Mouse (Mus musculus) yolk sac, embryonic 10.5 days (tissue): Measurements from ENCODE around the gene S100pbp.

Experiments used
- DNase-seq: peaks from one replicate; pipeline ENCODE4 v3.0.0-alpha.2; 2017; ENCODE audit warnings: low spot score

The S100pbp gene

DNA sequence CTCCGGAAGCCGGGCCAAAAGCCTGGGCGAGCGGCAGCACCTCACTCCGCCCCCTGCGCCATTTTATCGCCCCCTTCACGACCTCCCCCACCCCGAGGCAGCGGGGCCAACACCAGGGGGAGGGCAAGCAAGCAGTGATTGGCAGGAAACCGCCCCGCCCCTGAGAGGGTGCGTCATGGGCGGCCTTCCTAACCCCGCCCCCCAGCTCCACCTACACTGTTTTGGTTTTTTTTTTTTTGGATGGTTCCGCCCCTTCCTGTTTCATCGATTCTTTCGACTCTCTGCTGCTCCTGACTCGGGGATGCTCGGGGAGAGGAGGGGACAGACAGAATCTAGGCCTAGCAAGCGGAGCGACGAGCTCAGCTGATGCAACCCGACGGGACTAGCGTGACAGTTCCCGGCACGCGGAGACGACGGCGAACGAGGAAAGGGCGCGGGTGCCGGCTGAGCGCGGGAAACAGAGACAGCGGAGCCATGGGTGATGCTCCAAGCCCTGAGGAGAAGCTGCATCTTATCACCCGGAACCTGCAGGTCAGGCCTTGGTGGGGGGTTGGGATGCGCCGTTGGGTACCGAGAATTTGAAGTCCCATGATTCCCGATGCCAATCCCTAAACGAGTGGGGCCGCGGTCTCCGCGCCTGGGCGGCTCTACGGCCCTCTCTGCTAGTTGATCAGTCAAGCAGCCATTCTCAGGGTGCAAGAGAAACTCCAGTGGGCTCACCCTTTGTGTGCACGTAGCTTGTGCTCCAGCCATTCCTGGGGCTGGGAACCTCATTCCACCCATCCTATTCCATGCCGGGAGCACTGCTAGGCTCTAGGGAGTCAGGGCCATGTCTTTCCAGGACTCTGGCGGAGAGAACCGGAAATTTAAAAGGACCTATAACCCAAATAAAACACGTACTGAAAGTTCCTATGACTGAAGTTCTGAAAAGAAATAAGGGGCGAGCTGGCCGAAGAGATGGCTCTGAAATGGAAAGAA, at the start of gene S100pbp, which contains the start of gene Yars:
Gene S100pbp, minus strand, starts transcription at position 186 of the 978 bp plus-strand sequence.
Gene Yars, plus strand, starts transcription at position 219 of the 978 bp plus-strand sequence.
- DNase-seq: peak; percentile 99

DNA sequence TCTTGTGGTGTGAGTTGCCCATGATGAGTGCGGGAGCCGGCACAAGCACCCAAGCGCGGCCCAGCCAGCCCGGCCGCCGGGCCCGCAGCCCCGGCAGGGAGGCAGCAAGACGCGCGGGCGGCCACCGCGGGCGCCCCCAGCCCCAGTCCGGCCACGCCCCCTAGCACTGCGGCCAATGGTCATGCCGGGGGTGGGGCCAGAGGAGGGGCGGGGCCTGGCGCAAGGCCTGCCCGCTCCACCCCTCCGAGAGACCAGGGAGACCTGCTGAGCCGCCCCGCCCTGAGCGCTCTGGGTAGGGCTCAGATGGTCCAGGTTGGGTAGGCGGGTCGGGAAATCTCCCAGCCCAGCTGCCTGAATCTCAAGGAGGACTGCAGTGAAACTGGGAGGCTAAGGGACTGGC, 49.5 kb upstream of the S100pbp start:
- DNase-seq: peak; percentile 92

DNA sequence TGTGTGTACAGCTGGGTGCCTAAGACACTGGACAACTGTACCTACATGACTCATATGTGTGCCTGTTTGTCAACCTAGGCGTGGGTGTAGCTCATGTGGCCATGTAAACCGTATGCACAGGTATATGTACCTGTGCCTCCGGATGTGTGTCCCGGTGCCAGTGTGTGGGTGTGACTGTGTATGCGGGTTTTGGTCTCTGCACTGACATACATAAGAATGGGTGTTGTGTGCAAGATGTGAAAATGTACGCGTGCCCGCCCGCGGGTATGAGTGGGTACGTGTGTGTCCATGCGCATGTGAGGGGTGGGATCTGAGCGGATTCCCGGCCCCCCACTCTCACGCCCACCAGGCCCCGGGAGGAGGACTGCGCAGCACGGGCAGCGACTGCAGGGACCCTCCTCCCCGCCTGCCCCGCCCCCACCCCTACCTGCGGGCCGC, 49.1 kb upstream of the S100pbp start:
- no peak for DNase-seq

DNA sequence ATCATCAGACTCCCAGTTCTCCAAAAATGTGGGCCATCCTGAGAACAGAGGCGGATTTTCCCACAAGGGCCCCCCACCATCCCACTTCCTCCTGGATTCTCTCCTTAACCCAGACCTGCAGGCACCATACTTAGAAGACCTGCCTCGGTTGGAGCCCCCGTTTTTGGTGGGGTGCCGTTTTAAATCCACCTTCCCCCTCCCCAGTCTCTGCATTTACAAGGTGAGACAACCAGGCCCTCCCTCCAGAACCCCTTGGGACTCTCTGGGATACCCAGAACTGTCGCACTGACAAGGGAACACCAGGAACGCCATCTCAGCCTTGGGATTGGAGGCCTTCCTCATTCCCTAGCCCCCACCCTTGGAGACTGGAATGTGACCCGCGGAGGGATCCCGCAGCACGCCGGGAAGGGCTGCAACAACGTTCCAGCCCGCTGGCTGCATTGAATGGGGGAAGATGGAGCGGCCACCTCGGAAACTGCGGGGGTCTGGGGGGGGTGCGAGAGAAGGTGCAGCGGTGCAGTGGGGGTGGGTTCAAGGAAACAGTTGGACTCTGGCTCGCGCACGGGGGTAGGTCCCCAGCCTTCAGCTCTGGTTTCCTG, 48.4 kb upstream of the S100pbp start:
- peak; percentile 71 for DNase-seq

DNA sequence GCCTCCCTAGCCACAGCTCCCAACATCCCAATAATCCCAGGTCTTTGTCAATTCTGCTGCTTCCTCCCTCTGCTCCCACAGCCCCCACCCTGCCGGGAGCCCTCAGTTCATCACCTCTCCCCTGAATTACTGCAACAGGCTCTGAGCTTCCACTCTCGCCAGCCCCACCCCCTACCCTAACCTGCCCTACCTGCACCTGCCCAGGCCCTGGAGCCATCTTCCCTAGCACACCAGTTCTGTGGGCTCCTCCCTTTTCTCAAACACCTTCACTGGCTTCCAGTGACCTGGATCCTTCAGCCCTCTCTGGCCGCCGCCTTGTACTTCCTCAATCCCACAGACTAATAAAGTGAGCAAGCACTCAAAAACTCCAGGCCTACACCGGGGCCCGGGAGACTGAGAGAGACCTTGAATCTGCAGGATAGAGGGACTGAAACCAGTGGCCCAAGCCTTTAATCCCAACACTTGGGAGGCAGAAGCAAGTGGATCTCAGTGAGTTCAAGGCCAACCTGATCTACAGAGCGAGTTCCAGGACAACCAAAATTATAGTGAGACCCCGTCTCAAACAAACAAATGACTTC, 46.8 kb upstream of the S100pbp start:
- no peak for DNase-seq

DNA sequence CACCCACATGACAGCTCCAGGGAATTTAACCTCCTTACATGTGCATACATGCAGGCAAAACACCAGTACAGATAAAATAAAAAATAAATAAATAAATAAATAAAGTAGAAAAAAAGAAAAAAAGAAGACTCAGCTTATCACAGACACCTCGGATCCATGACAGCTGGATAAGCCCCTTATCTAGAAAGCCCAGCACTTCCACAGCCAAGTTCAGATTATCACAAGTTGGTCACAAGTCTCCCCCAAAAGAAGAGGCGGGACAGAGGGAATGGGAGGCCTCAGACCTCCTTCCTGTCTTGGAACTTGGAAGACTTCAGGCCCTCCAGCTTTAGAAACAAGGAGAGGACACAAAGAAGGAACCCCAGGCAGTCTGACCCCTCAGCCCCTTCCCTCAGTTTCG, 45.6 kb upstream of the S100pbp start:
- DNase-seq: no peak

DNA sequence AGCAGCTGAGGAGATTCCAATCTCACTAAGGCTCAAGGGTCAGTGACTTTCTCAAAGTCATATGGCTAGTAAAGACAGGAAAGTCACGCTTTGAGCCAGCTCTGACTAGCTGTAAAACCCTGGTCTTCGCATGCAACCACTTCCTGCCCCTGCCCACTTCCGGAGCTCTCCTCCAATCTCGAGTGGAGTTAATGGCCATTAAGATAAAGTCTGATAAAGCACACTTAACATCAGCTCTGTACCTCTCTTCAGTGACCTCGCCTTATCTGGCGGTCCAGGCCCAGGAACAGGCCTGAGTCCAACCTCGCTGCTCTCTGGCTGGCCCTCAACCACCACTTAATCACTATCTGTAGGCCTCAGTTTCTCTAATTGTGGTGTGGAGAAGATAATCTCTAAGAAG, 45.0 kb upstream of the S100pbp start:
- DNase-seq: peak; percentile 87

DNA sequence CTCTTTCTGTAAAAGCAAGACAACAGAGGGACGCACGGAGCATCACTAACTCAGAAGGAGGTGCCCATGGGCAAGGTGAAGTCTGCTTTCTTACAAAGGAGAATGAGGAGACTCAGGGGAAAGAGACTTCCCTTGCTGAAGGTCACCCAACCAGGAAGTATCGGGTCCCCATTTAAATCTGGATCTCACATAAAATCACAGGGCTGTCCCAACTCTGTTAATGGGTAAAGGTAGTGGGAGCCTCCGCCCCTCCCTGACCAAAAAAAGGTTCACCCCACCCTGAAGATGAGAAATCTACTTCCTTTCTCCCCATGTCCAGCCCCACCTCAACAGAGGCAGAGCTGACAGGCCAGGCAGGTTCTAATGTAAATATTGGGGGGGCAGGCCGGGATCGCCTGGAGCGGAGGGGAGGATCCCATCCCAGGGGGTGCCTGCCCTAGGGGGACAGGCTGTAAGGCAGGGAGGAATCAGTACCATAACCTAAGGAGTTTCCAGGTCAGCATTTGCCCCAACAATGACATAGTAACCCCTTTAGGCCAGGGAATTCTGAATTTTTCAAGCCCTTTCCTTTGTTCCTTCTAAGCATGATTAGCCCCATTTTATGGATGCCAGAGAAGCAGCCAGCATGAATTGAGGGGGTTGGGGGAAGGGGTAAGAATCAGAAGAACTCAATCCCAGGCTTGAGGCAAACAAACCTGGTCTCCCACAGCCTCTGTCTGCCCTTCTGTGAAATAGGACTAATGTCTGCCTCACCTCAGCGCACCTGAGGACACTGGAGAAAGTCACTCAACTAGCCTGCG, 43.2 kb upstream of the S100pbp start:
- DNase-seq: no peak

DNA sequence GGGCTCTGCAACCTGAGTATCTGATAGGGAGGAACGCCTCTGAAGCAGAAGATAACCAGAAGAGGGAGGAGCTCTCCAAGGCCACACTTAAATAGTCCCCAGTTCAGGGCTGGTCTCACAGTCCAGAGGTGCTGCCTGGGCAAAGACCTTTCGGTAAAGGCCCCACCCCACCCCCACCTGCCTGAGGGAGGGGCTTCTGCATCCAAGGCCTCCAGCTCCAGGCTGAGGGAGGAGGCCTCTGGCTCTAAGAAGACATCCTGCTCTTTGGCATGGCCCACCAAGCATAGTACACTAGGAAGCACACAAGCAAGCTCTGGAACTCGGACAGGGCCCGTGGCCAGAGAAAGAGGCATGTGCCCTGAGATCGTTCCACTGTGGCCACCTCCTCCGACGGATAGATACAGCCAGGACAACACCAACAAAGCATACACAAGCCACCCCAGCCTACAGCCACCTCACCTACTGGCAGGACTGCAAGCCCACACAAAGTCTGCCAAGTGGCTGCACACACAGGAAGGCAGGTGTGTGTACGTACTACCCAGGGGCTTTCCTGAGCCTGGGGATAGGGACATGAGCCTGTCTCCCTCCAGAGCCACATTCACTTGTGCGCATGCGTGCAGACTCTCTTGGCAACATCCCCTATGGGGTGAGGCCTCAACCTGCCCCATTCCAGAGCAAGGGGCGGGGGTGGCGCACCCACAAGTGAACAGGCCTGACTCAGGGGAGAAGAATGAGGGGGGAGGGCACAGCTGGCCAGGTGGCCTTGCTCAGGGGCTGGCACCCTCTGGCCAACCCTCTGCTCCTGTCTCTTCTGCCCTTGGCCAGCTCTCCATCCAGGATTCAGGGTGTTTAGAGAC, 42.3 kb upstream of the S100pbp start:
- peak; percentile 86 for DNase-seq

DNA sequence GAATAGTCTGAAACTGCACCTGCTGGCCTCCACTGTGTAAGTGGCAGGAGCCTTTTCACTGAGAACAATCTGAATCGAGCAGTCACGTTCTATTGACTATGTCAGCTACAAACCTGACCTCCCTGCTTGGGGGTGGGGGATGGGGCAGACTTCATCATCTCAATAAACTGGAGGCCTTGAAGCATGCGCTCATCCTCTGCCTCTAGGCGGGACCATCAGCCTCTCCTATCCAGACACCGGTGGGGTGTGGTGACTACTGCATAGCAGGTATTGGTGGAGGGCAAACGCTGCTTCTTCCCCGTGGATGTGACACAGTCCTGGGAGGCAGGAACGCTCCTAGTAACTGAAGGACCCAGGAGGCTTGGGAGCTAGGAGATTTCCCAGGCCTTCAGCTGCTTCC, 41.4 kb upstream of the S100pbp start:
- DNase-seq: no peak

DNA sequence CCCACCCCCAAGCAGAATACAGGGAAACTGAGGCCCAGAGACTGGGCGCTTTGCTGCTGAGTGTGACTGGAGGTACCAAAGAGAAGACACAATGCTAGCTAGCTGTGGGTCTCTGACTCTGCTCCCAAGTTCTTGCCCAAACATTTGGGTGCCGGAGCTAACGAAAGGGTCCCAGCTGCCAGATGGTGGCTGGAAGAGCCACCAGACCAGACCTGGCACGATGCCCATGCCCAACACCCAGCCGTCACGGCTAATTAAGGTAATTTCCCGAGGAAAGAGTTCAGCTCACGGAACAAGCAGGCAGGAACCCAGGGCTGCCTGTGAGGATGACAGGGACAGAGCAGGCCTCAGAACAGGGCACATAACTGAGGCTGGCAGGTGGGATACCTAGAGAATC, 38.5 kb upstream of the S100pbp start:
- no peak for DNase-seq

DNA sequence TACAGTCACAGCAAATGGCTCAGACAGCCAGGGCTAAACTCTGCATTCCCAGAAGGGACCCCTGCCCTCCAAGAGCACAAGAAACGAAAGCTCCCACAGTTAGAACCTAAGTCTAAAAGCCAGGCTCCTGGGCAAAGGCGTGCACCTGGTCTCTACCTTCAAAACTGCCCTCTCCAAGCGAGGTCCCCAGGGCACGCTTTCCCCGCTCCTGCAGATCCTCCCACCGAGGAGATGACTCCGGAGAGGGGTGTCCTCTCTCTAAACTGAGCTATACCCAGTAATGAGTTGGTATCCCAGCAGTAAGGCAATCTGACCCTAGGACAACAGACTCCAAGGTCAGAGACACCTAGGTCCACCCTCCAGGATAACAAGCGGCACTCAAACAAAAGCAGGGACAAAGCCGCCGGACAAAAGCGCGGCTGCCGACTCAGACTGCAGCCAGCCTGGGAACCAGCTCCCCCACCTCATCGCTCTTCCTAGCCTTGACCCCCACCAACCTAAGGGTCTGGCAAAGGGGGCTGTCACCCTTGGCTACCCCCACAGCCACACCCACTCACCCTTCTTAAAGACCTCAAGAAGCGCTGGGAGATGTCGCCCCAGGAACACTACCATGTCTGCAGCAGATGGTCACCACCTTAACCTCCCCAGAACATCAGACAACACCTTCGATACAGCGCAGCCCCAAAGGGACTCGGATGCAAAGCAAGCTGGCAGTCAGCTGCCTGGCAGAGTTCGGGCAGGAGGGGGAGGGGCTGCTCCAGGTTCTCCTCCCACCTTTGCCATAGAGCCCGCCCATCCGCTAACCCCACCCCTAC, 37.9 kb upstream of the S100pbp start:
- DNase-seq: no peak

DNA sequence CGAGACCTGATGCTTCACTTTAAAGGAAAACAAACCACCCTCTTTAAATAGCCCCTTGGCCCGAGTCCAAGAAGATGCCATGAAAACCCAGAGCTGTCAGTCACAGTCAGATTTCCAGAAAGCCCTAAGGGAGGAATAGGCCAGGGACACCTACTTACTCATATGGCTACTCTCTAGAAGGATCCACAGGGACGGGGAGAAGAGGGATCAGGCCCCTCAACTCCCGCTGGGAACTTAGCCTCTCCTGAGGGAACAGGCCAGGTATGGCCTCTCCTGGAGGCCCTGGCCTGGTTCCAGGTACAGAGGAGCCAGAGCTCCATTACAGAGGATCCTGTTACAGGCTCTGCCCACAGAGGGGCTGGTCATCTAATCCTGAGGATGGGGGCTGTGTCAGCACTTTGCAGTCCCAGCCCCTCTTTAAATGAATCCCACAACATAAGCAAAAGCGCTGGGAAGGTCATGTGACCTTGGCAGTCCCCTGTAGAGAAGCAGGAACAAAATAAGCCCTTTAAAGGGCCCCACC, 37.0 kb upstream of the S100pbp start:
- DNase-seq: no peak

DNA sequence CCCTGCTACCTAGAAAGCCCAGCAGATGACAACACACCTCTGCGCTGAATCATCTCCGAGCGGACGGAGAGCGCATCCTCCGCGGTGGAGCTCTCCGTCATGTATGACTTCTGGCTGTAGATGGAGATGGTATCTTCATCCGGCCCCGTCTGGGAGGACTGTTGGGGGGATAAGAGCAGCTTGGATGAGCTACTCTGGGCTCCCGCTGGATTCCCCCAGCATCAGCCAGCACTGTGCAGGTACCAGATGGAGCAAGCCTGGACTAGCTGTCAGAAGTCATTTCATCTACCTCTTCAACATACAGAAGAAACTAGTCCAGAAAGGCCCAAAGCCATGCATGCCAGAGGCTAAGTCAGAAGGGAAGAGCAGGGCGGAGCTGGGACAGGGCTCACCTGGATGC, 35.8 kb upstream of the S100pbp start:
- DNase-seq: no peak

DNA sequence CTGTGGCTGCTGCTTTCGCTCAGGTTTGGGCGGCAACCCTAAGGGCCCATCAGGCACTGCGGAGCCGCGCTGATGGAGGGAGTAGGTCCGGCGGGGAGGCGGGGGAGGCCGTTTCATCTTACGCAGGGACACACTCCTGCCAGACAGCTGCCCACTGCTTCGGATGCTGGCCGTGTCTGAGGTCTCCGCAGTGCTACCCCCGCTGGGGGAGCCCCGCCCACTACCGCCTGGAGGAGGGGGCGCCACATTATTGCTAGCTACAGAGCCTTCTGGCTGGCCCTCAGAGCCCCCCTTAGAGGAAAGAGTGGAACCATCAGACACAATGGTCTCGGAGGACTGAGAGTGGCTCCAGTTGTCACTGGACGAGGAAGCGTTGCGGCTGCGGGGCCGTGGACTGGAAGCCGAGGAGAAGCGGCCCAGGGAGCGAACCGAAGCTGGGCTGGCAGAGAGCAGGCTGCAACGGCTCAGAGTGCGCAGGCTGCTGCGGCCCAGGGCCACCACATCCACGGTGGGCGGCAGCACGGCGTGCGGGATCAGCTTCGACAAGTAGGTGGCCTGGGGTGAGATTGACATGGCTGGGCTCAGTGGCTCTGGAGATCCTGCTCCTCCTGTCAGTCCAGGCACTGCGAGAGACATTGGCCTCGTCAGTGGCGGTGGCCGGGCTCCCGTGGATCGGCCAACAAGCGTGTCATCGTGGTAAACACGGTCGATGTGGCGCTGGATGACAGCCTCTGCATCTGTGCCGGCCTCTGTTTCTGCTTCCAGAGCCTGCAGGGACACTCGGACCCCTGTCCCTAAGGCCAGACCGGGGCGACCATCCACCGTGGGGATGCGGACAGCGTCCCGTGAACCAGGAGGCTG, 34.1 kb upstream of the S100pbp start:
- no peak for DNase-seq

DNA sequence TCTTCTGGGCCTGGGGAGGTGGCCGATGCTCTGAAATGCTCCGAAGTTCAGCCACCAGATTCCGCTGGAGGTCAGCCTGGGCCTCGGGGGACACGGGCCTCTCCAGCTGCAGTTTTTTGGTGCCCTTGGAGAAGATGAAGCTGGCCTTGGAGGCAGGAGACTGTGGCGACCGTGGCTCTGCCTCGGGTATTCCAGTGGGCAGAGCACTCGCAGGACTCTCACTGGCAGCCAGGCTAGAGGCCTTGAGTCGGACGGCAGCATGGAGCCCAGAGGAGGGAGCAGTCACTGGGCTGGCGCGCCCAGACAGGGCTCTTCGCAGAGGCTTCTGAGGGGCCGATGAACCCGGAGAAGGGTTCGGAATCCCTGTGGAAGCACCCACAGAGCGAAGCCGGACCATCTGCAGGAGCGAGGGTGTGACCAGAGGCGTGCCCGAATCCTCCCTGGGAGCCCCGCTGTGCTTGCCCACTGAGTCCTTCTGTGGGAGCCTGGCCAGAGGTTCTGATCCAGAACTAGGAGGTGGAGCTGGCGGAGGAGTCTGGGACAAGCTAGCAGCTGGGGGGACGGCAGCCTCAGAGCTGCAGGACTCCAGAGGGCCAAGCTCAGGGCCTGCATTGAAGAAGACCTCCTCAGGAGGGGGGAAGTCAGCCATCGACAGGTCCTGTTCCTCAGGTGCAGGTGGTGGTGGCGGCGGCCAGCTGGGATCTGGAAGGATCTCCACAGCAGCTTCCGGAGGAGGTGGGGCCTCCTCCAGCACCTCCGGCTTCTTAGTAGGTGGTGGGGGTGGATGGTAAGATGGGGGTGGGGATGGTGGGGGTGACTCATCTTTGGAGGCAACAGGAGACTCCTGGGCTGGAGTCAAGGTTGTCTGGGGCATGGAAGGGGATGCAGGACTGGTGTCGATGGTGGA, 32.7 kb upstream of the S100pbp start:
- DNase-seq: no peak

DNA sequence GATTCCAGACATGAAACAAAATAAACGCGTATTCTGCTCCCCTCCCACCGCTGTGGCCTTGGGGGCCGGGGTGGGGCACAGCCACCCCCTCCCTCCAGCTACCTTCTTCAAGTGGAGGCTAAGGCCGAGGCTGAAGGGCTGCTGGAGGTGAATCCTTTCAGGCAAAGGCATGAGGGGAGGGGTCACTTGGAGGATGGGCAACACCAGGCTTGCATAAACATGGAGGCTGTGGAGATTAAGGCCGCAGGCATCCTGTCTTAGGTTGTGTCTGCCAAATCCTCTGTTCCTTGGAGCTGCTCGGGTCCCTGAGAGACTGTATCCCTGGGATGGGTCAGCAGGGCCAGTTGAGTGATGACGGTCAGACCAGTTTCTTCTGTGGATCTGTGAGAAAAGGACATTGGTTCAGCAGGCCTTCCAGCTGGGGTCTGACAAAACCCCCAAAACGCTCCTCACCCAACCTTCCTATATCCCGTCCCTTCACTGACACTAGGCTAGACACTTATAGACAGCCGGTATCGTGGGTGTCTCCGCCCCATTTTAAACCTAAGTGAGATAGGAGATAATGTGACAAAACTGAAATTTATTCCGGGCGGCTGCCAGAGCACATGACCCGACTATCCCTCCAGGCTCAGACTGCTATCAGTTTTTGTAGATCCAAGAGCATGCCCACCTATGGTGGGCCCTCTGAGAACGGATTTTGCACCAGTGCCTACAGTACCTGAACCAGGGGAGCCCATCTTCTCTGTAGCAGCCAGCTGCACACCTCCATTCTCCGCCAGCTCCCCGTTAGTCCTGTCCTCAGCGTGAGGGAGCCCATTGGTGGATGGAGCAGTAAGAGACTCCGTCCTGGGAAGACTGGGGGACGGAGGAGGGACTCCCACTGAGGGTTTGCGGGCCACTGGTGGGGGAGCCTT, 31.8 kb upstream of the S100pbp start:
- DNase-seq: no peak
